Comparison of ENCODE assay signal across 26 mouse cellular contexts in genomic region chr4:41029372-41029771, GRCm38 (mm10). TPM values are rescaled to one million over a fixed set of nuclear protein-coding genes. Genes with fewer than 3 reads are reported as not detected.
A peak's percentile ranks its signal among the peaks of the same experiment; 100 is the strongest.
DNase-seq lines count a peak whose midpoint lies in the region.
"Had no signal": no experiment of that assay in that cellular context is flagged by ENCODE, and none has a peak within 500 bp of the region (broad histone marks: within the 10 kb centered on the region; RNA-seq: fewer than 3 reads in every experiment).

No protein-coding gene starts in this region.

- peak; percentile 63 for DNase-seq in layer of hippocampus, adult 11-12 months (ENCODE audit: low spot score)
- no peak for DNase-seq in layer of hippocampus, postnatal 10 days (ENCODE audit: low spot score in 2 of 2)
- peak; percentile 47 to 49 for DNase-seq in frontal cortex, postnatal 14 days (ENCODE audit: low spot score in 2 of 2)
- peak; percentile 34 to 66 for DNase-seq in layer of hippocampus, postnatal 14 days (ENCODE audit: low spot score in 2 of 2)
- DNase-seq in right cerebral cortex, postnatal 10 days (ENCODE audit: low spot score in 2 of 2): peak; percentile 59 to 82
- DNase-seq in cerebellum, postnatal 36 days: no peak
- DNase-seq in adrenal gland, adult 2 months: no peak
- DNase-seq in adrenal gland, postnatal 36 days: no peak
- DNase-seq: cerebellum, adult 11-12 months; forebrain, postnatal 0 days; heart, adult 11 months; heart, postnatal 36 days; kidney, adult 9 months; kidney, postnatal 36 days; liver, embryonic 13.5 days; retina, postnatal 1 day; thymus, postnatal 4 days had no signal

RNA-seq across cellular contexts. Expression of gene Aqp7, which starts 18.6 kb away (rescaled TPM):
- under 1 TPM in 1 of 2 experiments, not detected in 1; 0.20 TPM for total RNA-seq in layer of hippocampus, postnatal 10 days (2021)
- not detected for total RNA-seq in layer of hippocampus, postnatal 14 days (2021)
- total RNA-seq in adrenal gland, adult 2 months (2021): 10 to 100 TPM; 20.8 to 42.1 TPM
- 12.5 and 15.2 TPM in 2 replicates for polyA plus RNA-seq in adrenal gland, adult 2 months (2012; rRNA removed)
- total RNA-seq in adrenal gland, postnatal 36 days (2021): 10 to 100 TPM; 22.9 to 26.1 TPM
- total RNA-seq: CH12.LX; common myeloid progenitor, adult 5-6 weeks; forebrain, postnatal 0 days; neutrophil, adult 5-6 weeks had no signal
- polyA plus RNA-seq: brain, embryonic 14.5 days; embryonic facial prominence, embryonic 12.5 days; forebrain, postnatal 0 days; heart, embryonic 13.5 days; limb, embryonic 12.5 days; lung, embryonic 15.5 days; midbrain, embryonic 15.5 days had no signal

RNA-seq across cellular contexts. Expression of gene Nfx1, which starts 58.7 kb away (rescaled TPM):
- total RNA-seq in layer of hippocampus, postnatal 10 days (2021): 10 to 100 TPM; 61.5 to 64.2 TPM
- total RNA-seq in layer of hippocampus, postnatal 14 days (2021): 10 to 100 TPM; 59.1 to 61.6 TPM
- 10 to 100 TPM; 66.1 to 93.2 TPM for total RNA-seq in adrenal gland, adult 2 months (2021)
- 23.7 and 31.0 TPM in 2 replicates for polyA plus RNA-seq in adrenal gland, adult 2 months (2012; rRNA removed)
- total RNA-seq in adrenal gland, postnatal 36 days (2021): 10 to 100 TPM; 75.5 to 97.1 TPM

Comparison
In these comparisons a context has a peak if more than half of its experiments do, and no peak if none do; other contexts are left out.
1. DNase-seq: peak in layer of hippocampus, adult 11-12 months (single experiment), frontal cortex, postnatal 14 days (2 of 2), layer of hippocampus, postnatal 14 days (2 of 2) and right cerebral cortex, postnatal 10 days (2 of 2); none in layer of hippocampus, postnatal 10 days (0 of 2), cerebellum, postnatal 36 days (0 of 2), adrenal gland, adult 2 months (single experiment) and adrenal gland, postnatal 36 days (0 of 2).
2. RNA of gene Aqp7, which starts 18.6 kb away (total RNA-seq): 20.8 to 42.1 TPM in adrenal gland, adult 2 months and 22.9 to 26.1 TPM in adrenal gland, postnatal 36 days; 0.20 TPM in layer of hippocampus, postnatal 10 days and not detected in layer of hippocampus, postnatal 14 days; every median in the first group is over 10 times any median in the second.